Mouse (Mus musculus) stomach, embryonic 14.5 days (tissue): Measurements from ENCODE around the gene Scd2. TPM values are rescaled to one million over a fixed set of nuclear protein-coding genes. Genes with fewer than 3 reads are reported as not detected.

Source experiments
- ATAC-seq: fragments of 200-750 bp; cut with Nextera tagmentation; 2 replicates; pipeline ENCODE4 v1.8.0; 2017; ENCODE audit warnings: low read depth, moderate TSS enrichment; ENCODE audit not compliant: insufficient number of reproducible peaks, insufficient read depth, low FRiP score
- H3K27ac ChIP-seq: fragments of 300-500 bp; sonication (generic); 2 replicates; pipeline ENCODE4 v1.5.1; 2014; ENCODE audit warnings: mild to moderate bottlenecking, low read length, moderate library complexity, mixed read lengths
- H3K27me3 ChIP-seq: fragments of 300-500 bp; sonication (generic); 2 replicates; pipeline ENCODE4 v1.6.1; 2014; ENCODE audit warnings: low read length, control low read depth, mixed read lengths; ENCODE audit not compliant: control insufficient read depth, insufficient read depth
- H3K36me3 ChIP-seq: fragments of 300-500 bp; sonication (generic); 2 replicates; pipeline ENCODE4 v1.6.1; 2014; ENCODE audit warnings: mild to moderate bottlenecking, control low read depth, low read length, moderate library complexity, mixed read lengths; ENCODE audit not compliant: control insufficient read depth, insufficient read depth
- H3K4me1 ChIP-seq: fragments of 300-500 bp; sonication (generic); 2 replicates; pipeline ENCODE4 v1.6.1; 2014; ENCODE audit warnings: low read length, control low read depth, mixed read lengths; ENCODE audit not compliant: control insufficient read depth, insufficient read depth
- H3K4me2 ChIP-seq: fragments of 300-500 bp; sonication (generic); replicated peaks from 2 replicates; pipeline ENCODE4 v1.6.1; 2014; ENCODE audit warnings: low read depth, low read length, control low read depth
- H3K4me3 ChIP-seq: fragments of 300-500 bp; sonication (generic); 2 replicates; pipeline ENCODE4 v1.5.1; 2014; ENCODE audit warnings: low read depth, low read length, control low read depth
- H3K9ac ChIP-seq: fragments of 300-500 bp; sonication (generic); replicated peaks from 2 replicates; pipeline ENCODE4 v1.6.1; 2014; ENCODE audit warnings: low read depth, mild to moderate bottlenecking, control low read depth, low read length, moderate library complexity, mixed read lengths
- H3K9me3 ChIP-seq: fragments of 300-500 bp; sonication (generic); 2 replicates; pipeline ENCODE4 v1.6.1; 2016; ENCODE audit warnings: low read depth, low read length, control low read depth; ENCODE audit not compliant: control insufficient read depth
- WGBS: fragments of 180-500 bp; shearing (Covaris S2); extraction: QIAGEN DNeasy Blood & Tissue Kit; methylation state at CpG from one replicate; pipeline ENCODE4 v1.1.7; 2014; 5-methylcytosine and 5-hydroxymethylcytosine counted together
- polyA plus RNA-seq: library from polyadenylated mRNA; unstranded; fragments of >200 nt; fragmentation: Nextera tagmentation; extraction: Ambion mirVana; gene quantifications from 2 replicates; pipeline ENCODE4 v1.2.1, GENCODE M21; 2014

Gene Scd2
- polyA plus RNA-seq, 1 experiment from 2014 or later, result 237 TPM

DNA sequence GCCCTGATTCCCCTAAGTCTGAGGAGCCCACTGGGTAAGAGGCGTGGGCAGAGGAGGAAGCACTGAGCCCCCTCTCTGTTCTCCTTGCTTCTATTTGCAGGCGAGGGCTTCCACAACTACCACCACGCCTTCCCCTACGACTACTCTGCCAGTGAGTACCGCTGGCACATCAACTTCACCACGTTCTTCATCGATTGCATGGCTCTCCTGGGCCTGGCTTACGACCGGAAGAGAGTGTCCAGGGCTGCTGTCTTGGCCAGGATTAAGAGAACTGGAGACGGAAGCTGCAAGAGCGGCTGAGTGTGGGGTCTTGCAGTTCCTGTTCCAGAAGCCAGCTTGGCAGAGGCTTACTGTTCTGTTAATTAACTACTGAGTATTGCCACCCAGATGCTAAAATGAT is 9.4 kb downstream of the Scd2 start:
- Histone ChIP-seq H3K27me3 (no peaks in the 10 kb centered on the region), H3K27ac (no peak overlapping the region), H3K9ac (no peak overlapping the region), H3K4me1 (peaks cover 48% of the 10 kb centered on the region), H3K4me2 (no peak overlapping the region), H3K4me3 (no peak overlapping the region), H3K9me3 (no peaks in the 10 kb centered on the region), H3K36me3 (peaks cover 96% of the 10 kb centered on the region)
- 83% methylated on average over 11 of the region's 11 CpGs for WGBS
- ATAC-seq, result no peak

DNA sequence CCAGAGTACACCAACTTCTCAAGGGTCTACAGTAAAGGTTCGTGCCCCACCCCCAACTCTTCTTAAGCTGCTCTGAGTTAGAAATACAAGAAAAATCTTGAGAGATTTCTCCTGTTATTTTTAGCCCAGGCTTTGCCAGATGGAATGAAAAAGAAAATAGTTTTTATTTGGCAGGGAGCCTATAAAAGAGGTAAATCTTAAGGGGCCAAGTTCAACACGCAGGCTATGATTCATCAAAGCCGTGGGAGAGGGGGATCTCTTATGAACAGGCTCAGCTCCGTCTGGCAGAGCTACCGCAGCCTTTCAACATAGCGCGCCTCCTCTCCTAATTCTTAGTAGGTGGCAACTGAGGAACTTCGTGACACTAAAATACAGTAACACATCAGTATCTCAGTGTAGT is 10.0 kb downstream of the Scd2 start:
- no peak overlapping the region for H3K9ac ChIP-seq
- no peaks in the 10 kb centered on the region for H3K27me3 ChIP-seq
- H3K4me2 ChIP-seq, result no peak overlapping the region
- H3K4me3 ChIP-seq, result no peak overlapping the region
- 51% methylated on average over 8 of the region's 8 CpGs for WGBS
- peaks cover 92% of the 10 kb centered on the region for H3K36me3 ChIP-seq
- no peak for ATAC-seq
- peaks cover 42% of the 10 kb centered on the region for H3K4me1 ChIP-seq
- H3K9me3 ChIP-seq, result no peaks in the 10 kb centered on the region
- no peak overlapping the region for H3K27ac ChIP-seq

DNA sequence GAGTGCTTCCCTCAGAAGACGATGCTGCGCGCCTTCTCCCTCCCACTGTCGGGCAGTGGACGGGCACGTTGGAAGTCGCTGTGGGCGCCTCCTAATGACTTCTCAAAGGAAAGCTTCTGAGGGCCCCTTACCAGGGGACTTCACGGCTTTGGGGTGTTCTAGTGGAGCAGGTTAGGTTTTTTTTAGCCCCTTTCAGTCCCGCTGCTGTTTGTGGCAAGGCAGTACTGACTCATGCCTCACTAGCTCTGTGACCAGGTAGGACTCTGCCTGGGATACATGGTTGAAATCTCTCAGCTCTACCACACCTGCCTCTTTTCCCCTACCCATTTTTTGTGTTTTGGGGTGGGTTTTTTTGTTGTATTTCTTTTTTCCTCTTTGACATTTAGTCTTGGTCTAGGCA is 10.9 kb downstream of the Scd2 start:
- Histone ChIP-seq H3K4me1 (peaks cover 33% of the 10 kb centered on the region), H3K27ac (no peak overlapping the region), H3K9me3 (no peaks in the 10 kb centered on the region), H3K9ac (no peak overlapping the region), H3K36me3 (peaks cover 86% of the 10 kb centered on the region), H3K27me3 (no peaks in the 10 kb centered on the region), H3K4me3 (no peak overlapping the region), H3K4me2 (no peak overlapping the region)
- no peak for ATAC-seq
- 84% methylated on average over 10 of the region's 10 CpGs for WGBS

- no peak overlapping the region for H3K4me3 ChIP-seq
- no peaks in the 10 kb centered on the region for H3K27me3 ChIP-seq
- no peaks in the 10 kb centered on the region for H3K9me3 ChIP-seq
- H3K4me1 ChIP-seq, result peaks cover 29% of the 10 kb centered on the region
- ATAC-seq, result no peak
- no peak overlapping the region for H3K4me2 ChIP-seq
- peaks cover 82% of the 10 kb centered on the region for H3K36me3 ChIP-seq
- WGBS, result 89% methylated on average over 16 of the region's 16 CpGs
- H3K9ac ChIP-seq, result no peak overlapping the region
- H3K27ac ChIP-seq, result no peak overlapping the region
Measured at GRCm38 (mm10) chr19:44304851-44305510, 11.5 kb downstream of the Scd2 start.

DNA sequence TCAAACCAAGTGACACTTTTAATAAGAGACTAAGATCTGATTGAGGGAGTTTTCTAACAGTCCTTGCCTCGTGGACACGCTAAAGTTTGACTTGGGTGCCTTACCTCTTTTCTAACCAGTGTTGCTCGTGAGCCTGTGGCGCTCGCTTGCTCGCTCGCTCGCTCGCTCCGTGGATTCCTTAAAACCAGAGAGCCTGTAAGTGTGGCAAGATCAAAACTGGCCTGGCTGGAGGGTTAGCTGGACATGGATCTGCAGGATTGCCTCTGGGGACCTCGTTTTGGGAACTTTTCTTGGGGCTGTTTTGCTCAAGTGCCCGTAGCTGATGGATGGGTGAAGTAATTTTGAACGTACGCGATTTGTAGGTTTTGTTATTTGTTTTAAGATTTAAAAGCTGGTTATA is 12.2 kb downstream of the Scd2 start:
- no peak overlapping the region for H3K4me3 ChIP-seq
- peaks cover 75% of the 10 kb centered on the region for H3K36me3 ChIP-seq
- 89% methylated on average over 15 of the region's 15 CpGs for WGBS
- peaks cover 22% of the 10 kb centered on the region for H3K4me1 ChIP-seq
- H3K4me2 ChIP-seq, result no peak overlapping the region
- no peaks in the 10 kb centered on the region for H3K27me3 ChIP-seq
- no peak overlapping the region for H3K9ac ChIP-seq
- H3K9me3 ChIP-seq, result no peaks in the 10 kb centered on the region
- no peak for ATAC-seq
- H3K27ac ChIP-seq, result no peak overlapping the region

DNA sequence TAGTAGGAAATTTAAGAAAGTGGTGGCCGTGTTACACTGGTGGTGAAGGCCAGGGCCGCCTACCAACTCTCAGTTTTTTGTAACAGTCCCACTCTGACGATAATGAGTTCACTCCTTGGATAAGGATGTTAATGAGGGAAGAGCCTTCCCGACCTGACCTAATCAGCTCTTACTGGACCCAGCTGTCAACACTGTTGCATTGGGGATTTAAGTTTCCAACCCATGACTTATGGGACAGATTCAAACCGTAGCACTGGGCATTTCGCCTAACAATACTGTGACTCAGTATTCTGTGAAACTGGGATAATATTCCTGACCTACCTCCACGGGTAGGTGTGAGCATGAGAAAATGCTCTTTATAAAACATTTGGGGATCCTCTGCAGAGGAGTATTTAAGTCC is 12.7 kb downstream of the Scd2 start:
- no peak overlapping the region for H3K4me2 ChIP-seq
- no peaks in the 10 kb centered on the region for H3K27me3 ChIP-seq
- no peak overlapping the region for H3K27ac ChIP-seq
- WGBS, result 66% methylated on average over 7 of the region's 7 CpGs
- H3K4me3 ChIP-seq, result no peak overlapping the region
- H3K4me1 ChIP-seq, result peaks cover 18% of the 10 kb centered on the region
- H3K9me3 ChIP-seq, result no peaks in the 10 kb centered on the region
- H3K36me3 ChIP-seq, result peaks cover 70% of the 10 kb centered on the region
- ATAC-seq, result no peak
- H3K9ac ChIP-seq, result no peak overlapping the region

DNA sequence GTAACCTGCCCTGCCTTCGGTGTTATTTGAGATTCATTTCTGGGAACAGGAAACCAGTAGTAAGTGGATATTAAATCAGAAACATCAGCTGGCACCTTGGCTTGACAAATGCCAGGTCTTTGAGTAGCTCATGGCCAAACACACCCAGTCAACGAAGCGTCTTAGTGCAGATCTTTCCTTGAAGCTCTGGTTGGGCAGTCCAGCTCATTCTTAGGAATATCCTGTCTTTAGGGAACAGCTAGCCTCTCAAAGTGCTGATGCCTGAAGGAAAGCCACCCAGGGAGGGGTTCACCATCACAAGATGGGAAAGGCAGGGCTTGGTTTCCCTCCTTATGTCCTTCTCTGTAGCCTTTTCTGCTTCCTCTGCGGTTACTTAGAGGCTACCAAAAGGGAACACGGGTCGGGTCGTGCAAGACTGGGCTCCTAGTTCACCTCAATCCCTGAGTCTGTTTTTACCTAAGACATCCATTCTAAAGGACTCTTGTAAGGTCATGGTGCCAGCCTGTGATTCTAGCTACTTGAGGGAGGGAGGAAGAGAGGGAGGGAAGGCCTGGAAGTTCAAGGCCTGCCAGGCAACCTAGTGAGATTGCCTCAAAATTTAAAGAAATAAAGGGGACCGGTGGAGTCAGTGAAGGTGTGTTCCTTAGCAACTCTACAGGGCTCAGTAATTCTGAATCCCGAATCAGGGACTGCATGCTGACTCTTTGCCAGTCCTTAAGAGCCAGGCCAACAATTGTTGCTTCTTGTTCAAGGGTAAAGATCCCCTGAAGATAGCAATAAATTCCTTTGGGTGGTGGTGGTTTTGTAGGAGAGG is 13.8 kb downstream of the Scd2 start:
- H3K4me1 ChIP-seq, result peaks cover 12% of the 10 kb centered on the region; the same call in 1 of the 2 replicates
- H3K27ac ChIP-seq, result no peak overlapping the region
- H3K27me3 ChIP-seq, result no peaks in the 10 kb centered on the region
- WGBS, result 80% methylated on average over 9 of the region's 9 CpGs
- H3K36me3 ChIP-seq, result peaks cover 61% of the 10 kb centered on the region
- H3K4me2 ChIP-seq, result no peak overlapping the region
- H3K9ac ChIP-seq, result no peak overlapping the region
- H3K9me3 ChIP-seq, result no peaks in the 10 kb centered on the region
- no peak for ATAC-seq
- H3K4me3 ChIP-seq, result no peak overlapping the region

DNA sequence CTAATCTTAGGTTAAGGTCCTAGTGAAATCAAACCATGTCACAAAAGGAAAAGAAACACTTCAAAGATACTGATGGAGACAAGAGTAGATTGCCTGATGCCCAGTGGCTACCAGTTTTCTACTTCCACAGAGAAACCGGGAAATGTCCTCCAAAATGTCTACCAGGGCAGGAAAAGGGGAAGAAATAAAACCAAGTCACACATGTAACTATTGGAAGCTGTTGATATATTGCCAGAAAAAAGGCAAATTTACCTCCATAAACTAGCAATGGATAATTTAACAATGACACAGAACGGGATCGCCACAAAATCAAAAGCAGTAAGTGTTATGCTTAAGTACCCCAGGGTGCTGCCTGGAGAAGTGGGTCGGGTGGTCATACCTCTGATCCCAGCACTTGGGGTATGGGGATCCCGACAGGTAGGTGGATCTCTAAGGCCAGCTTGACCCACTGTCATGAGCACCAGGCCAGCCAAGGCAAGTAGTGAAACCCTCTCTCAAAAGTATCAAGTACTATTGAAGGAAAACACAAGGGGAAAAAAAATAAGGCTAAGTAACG is 14.5 kb downstream of the Scd2 start:
- no peak for ATAC-seq
- Histone ChIP-seq H3K36me3 (peaks cover 54% of the 10 kb centered on the region), H3K9ac (no peak overlapping the region), H3K4me3 (no peak overlapping the region), H3K27ac (no peak overlapping the region), H3K9me3 (no peaks in the 10 kb centered on the region), H3K4me1 (peaks cover 7% of the 10 kb centered on the region; the same call in 1 of the 2 replicates), H3K27me3 (no peaks in the 10 kb centered on the region), H3K4me2 (no peak overlapping the region)
- 74% methylated on average over 6 of the region's 6 CpGs for WGBS
